Mouse (Mus musculus) cerebellum, adult (tissue): ENCODE measurements at regions not wholly inside any gene's neighbourhood (a gene's known extent, or its start where the extent isn't known, plus 50 kb on each side); places are given as distances from the start of the nearest gene placed in this dataset.

Experiments used
- ATAC-seq: cut with Nextera tagmentation; 2 replicates; pipeline ENCODE4 v1.9.2; 2017; ENCODE audit warnings: mild to moderate bottlenecking, moderate library complexity, mixed read lengths; ENCODE audit not compliant: insufficient number of reproducible peaks, low FRiP score, low TSS enrichment

DNA sequence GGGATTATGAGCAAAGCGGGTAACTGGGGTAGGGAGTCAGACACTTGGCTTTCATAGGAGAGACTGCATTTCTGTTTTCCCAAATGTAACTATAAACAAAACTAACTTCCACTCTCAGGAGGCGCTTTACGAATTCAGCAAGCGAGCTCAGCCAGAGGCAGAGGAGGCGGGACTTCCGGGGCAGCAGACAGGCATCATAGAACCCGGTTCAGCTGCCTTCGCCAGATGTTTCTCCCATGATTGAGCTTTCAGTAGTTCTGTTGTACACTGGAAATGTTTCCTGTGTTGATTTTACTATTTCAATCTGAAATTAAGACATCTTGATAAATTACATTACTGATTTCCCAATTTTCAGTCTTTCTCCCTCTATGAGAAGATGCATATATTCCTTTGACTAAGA lies 92.9 kb downstream of the Zfp365 start:
- no peak for ATAC-seq

- no peak for ATAC-seq
Observed at GRCm38 (mm10) chr10:67813901-67814300, 98.6 kb downstream of the Zfp365 start.

- ATAC-seq = peak; percentile 64; the same call in 1 of the 2 replicates
Observed at GRCm38 (mm10) chr10:67805131-67805530, 107.3 kb downstream of the Zfp365 start.

- ATAC-seq = no peak
Observed at GRCm38 (mm10) chr10:67804637-67805036, 107.8 kb downstream of the Zfp365 start.

- no peak for ATAC-seq
Observed at GRCm38 (mm10) chr10:67802156-67802555, 110.3 kb downstream of the Zfp365 start.

- ATAC-seq = no peak
Observed at GRCm38 (mm10) chr10:67801619-67802018, 110.8 kb downstream of the Zfp365 start.

DNA sequence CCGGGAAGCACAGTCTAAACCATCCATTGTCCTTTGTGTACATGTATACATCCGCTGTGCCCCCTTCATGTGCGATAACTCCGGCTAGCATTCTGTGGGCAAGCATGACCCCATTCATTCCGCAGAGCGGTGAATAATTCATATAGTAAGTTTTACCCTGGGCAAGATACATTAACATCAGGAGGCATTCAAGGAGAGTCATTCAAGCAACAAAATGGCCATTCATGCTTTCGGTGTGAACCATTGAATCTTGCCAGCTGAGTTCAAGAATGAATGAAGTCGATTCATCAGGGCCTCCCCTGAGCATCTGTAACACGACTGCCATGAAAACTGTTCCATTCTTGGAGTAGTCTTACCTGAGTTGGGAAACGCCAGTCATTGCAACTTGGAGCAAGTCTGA lies 113.5 kb downstream of the Zfp365 start:
- ATAC-seq = no peak

DNA sequence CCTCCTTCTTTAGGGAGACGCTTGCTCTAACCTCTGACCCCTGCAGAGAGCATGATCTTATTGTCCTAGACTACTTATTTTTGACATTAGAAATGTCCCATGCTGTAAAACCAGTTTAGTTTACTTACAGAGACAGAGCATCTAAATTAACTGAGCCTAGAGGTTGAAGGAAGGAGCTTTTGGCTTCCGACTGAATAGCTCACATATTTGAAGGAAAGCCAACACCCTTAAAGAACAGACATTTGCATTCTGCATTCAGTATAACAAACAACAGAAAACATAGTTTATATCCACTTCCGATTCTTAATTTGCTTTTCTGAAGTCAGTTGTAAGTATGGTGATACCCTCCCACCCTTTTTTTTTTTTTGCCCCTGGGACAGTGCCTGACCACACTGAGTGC lies 119.3 kb downstream of the Zfp365 start:
- ATAC-seq = no peak

DNA sequence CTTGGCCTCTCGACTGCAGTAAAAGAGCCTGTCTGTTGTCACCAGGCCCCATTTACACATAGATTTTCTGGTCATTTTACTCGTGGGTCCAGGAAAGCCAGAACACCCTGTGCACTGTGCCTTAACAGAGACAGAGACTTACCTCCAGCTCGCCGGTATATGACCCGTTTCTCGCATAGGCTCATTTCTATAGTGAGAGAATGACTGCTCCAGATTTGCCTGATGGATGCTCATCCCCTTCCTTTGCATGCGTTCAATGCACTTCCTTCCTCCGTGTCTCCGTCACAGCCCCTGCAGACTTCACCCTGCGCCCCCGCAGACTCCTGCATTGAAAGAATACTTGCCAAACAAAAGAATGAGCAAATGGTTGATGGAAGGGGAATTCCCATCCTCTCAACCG lies 122.8 kb downstream of the Zfp365 start:
- ATAC-seq = no peak

GRCm38 (mm10) chr10:67788116-67788515 lies 124.3 kb downstream of the Zfp365 start:
- ATAC-seq = no peak

DNA sequence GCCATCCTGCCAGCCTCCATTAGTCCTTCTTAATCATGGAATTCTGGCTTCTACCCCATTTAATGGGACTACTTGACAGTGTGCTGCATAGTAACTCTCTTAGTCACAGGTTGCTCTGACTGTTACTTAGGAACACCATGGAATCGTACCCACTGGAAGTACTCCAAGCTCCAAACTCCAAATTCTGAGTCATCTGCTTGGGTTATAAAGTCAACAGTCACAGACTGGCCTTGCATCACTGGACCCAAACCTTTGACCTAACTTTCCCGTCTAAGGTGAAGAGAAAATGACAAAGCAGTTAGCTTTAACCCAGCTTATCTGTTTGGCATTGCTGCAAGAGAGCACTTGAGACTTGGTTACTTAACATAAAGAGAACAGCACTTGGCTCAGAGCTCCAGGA lies 126.9 kb downstream of the Zfp365 start:
- no peak for ATAC-seq

DNA sequence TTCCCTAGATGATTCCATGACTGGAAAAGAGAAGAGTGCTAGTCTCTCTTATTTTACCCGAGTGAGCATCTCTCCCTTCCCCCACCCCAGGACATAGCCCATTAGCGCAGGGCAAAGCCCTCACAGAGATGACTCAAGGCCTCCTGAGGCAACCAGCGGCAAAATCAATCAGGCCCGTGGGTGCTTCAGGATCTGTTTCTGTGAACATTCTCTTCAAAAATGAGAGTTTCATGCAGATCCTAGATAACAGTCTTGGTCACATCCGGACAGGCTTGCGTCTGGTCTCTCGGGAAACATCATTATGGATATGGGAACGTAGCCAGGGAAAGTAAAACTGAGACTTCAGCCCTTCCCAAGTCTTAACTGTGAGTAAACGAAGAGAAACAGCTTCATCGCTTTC lies 134.1 kb downstream of the Zfp365 start:
- no peak for ATAC-seq

DNA sequence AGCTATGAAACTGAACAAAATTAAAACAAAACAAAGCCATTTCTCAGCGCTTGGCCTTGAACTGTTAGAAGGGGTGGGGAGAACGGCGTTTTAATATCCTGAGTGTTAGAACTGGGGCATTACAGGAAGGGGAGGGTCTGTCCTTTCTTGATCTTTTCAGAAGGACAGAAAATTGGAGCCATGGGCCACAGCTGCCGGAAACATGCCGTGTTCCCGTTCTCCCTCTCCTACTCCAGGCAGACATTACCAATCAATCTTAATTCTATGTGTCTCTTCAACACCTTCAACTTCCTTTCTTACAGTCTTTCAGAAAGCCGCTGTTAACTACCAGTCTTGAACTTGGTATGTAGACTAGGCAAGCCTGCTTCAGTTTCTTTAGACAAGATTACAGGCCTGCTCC lies 134.7 kb downstream of the Zfp365 start:
- ATAC-seq = no peak

DNA sequence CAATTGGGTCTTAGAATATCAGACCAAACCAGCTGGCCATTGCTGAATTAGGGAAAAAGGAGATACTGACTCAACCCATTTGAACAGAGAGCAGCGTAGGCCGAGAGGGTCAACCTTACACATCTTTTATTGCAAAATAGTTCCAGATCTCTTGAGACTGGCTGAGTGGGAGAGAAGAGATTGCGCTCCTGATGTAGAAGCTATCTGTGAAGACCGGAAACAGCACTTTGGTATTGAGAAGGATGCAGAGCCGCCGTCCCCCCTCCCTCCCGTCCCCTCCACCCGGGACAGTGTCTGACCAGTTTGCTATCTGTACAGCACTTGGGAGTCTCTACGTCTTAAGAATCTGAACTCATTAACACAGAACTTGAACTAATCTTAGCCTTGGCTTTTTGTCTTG lies 135.6 kb downstream of the Zfp365 start:
- no peak for ATAC-seq

- ATAC-seq = no peak
Observed at GRCm38 (mm10) chr10:67771796-67772195, 140.7 kb downstream of the Zfp365 start.

GRCm38 (mm10) chr10:67766099-67766498 lies 146.4 kb downstream of the Zfp365 start:
- ATAC-seq = peak; percentile 68

- no peak for ATAC-seq
Observed at GRCm38 (mm10) chr10:67760424-67760823, 152.0 kb downstream of the Zfp365 start.

- no peak for ATAC-seq
Observed at GRCm38 (mm10) chr10:67748121-67748520, 164.3 kb downstream of the Zfp365 start.

GRCm38 (mm10) chr10:67747461-67747860 lies 165.0 kb downstream of the Zfp365 start:
- ATAC-seq = no peak

GRCm38 (mm10) chr10:67746140-67746539 lies 166.3 kb downstream of the Zfp365 start:
- ATAC-seq = no peak

- no peak for ATAC-seq
Observed at GRCm38 (mm10) chr10:67743561-67743960, 168.9 kb downstream of the Zfp365 start.

DNA sequence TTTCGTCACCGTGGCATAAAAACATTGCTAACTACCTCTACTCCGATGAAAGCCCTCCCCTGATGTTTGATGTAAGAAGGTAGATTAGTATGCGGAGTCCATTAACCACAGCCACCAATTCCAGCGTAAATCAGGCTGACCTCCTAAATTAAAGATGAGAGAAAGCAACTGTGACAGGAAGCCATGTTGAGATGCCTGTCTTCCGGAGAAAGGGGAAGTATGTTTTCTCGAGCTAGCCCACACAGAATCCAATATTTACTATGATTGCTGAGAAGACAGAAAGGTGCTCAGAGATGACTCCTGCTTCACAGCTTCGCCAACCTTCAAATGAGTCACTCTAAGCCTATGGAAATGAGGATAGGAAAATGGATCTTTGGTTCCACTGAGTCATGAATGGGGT lies 169.6 kb downstream of the Zfp365 start:
- no peak for ATAC-seq

DNA sequence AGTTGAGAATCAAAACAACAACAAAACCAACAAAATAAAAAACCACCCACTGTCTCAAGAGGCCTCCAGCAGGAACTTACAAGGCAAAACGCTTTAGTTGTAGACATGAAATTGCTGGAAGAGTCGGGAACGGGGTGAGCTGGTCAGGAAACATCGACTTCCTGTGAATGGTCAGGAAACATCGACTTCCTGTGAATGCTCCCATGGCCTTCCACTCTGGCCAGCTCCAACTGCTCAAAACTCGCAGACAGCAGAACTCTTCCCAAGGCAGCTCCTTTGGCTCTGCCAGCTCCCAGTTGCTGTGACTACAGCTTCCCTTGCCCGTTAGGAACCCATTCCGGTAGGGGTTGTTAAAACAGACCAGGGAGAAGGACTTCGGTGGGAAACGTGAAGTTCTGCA lies 170.2 kb downstream of the Zfp365 start:
- no peak for ATAC-seq
